Mouse (Mus musculus): ENCODE data around the gene Ndst2.
A peak's percentile ranks its signal among the peaks of the same experiment; 100 is the strongest.

Gene Ndst2

GRCm38 (mm10) chr14:20701554-20701953, 32.8 kb downstream of the Ndst2 start:
- DNase-seq (ENCODE audit: low spot score in 2 of 2) = no peak

- DNase-seq (ENCODE audit: low spot score in 2 of 2) = no peak
Observed at GRCm38 (mm10) chr14:20700362-20700761, 34.0 kb downstream of the Ndst2 start.

- DNase-seq (ENCODE audit: low spot score in 2 of 2) = no peak
Observed at GRCm38 (mm10) chr14:20698515-20698914, 35.8 kb downstream of the Ndst2 start.

- peak; percentile 43 to 50 for DNase-seq (ENCODE audit: low spot score in 2 of 2)
Observed at GRCm38 (mm10) chr14:20696986-20697385, 37.4 kb downstream of the Ndst2 start.

GRCm38 (mm10) chr14:20695761-20696520, 38.4 kb downstream of the Ndst2 start:
- DNase-seq (ENCODE audit: low spot score in 2 of 2) = peak; percentile 30 to 40

- DNase-seq (ENCODE audit: low spot score in 2 of 2) = peak; percentile 88 to 90
Observed at GRCm38 (mm10) chr14:20694884-20695760, 39.2 kb downstream of the Ndst2 start, which contains the start of gene Fut11. Fut11 (plus strand) TSS chr14:20694968.

- DNase-seq (ENCODE audit: low spot score in 2 of 2) = peak in 1 of 2 experiments; percentile 32
Observed at GRCm38 (mm10) chr14:20694185-20694883, 40.0 kb downstream of the Ndst2 start.

- DNase-seq (ENCODE audit: low spot score in 2 of 2) = no peak
Observed at GRCm38 (mm10) chr14:20693589-20694101, 40.7 kb downstream of the Ndst2 start.

GRCm38 (mm10) chr14:20691772-20692171, 42.6 kb downstream of the Ndst2 start:
- no peak for DNase-seq (ENCODE audit: low spot score in 2 of 2)

- DNase-seq (ENCODE audit: low spot score in 2 of 2) = no peak
Observed at GRCm38 (mm10) chr14:20689009-20689408, 45.4 kb downstream of the Ndst2 start.

- no peak for DNase-seq (ENCODE audit: low spot score in 2 of 2)
Observed at GRCm38 (mm10) chr14:20686576-20686975, 47.8 kb downstream of the Ndst2 start.

GRCm38 (mm10) chr14:20682498-20682897, 51.9 kb downstream of the Ndst2 start:
- DNase-seq (ENCODE audit: low spot score in 2 of 2) = no peak

- DNase-seq (ENCODE audit: low spot score in 2 of 2) = no peak
Observed at GRCm38 (mm10) chr14:20681742-20682141, 52.6 kb downstream of the Ndst2 start.

GRCm38 (mm10) chr14:20677906-20678305, 56.5 kb downstream of the Ndst2 start:
- DNase-seq (ENCODE audit: low spot score in 2 of 2) = no peak

- peak; percentile 93 to 95 for DNase-seq (ENCODE audit: low spot score in 2 of 2)
Observed at GRCm38 (mm10) chr14:20674064-20674833, 60.1 kb downstream of the Ndst2 start, which contains the start of gene Sec24c. Sec24c (plus strand) TSS chr14:20674308.

GRCm38 (mm10) chr14:20673735-20674063, 60.7 kb downstream of the Ndst2 start:
- no peak for DNase-seq (ENCODE audit: low spot score in 2 of 2)
